Mouse (Mus musculus) kidney, adult 9 months (tissue): ENCODE data around the gene 1110051M20Rik.

Experiments
- DNase-seq: peaks from one replicate; pipeline ENCODE4 v3.0.0; 2022

The 1110051M20Rik gene

GRCm38 (mm10) chr2:91412361-91412760 lies 32.1 kb downstream of the 1110051M20Rik start:
- peak; percentile 53 for DNase-seq

GRCm38 (mm10) chr2:91411473-91411872 lies 33.0 kb downstream of the 1110051M20Rik start:
- DNase-seq, result no peak

- DNase-seq, result no peak
Observed at GRCm38 (mm10) chr2:91408031-91408430, 36.5 kb downstream of the 1110051M20Rik start.

GRCm38 (mm10) chr2:91405071-91405470 lies 39.4 kb downstream of the 1110051M20Rik start:
- DNase-seq, result no peak

GRCm38 (mm10) chr2:91399727-91400126 lies 44.8 kb downstream of the 1110051M20Rik start:
- no peak for DNase-seq

GRCm38 (mm10) chr2:91399168-91399567 lies 45.3 kb downstream of the 1110051M20Rik start:
- DNase-seq, result no peak

- DNase-seq, result peak; percentile 26
Observed at GRCm38 (mm10) chr2:91394078-91394477, 50.4 kb downstream of the 1110051M20Rik start.

DNA sequence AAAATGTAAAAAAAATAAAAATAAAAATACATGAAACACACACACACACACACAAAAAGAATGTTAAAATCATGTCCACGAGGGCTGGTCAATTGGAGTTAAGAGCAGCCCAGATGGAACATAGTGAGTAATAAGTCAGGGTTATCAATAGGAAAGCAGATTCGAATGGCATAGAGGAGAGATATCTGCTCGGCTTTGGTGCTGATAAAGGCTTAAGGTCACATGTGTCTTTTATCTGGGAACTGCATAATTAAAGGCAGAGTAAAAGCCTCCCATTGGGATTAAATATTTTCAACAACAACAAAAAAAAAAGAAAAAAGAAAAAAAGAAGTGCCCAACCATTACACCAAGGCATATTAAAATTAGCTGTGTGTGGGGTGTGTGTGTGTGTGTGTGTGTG lies 55.8 kb downstream of the 1110051M20Rik start:
- DNase-seq, result no peak

- no peak for DNase-seq
Observed at GRCm38 (mm10) chr2:91388281-91388680, 56.2 kb downstream of the 1110051M20Rik start.

GRCm38 (mm10) chr2:91387287-91387958 lies 57.1 kb downstream of the 1110051M20Rik start:
- peak; percentile 20 for DNase-seq

DNA sequence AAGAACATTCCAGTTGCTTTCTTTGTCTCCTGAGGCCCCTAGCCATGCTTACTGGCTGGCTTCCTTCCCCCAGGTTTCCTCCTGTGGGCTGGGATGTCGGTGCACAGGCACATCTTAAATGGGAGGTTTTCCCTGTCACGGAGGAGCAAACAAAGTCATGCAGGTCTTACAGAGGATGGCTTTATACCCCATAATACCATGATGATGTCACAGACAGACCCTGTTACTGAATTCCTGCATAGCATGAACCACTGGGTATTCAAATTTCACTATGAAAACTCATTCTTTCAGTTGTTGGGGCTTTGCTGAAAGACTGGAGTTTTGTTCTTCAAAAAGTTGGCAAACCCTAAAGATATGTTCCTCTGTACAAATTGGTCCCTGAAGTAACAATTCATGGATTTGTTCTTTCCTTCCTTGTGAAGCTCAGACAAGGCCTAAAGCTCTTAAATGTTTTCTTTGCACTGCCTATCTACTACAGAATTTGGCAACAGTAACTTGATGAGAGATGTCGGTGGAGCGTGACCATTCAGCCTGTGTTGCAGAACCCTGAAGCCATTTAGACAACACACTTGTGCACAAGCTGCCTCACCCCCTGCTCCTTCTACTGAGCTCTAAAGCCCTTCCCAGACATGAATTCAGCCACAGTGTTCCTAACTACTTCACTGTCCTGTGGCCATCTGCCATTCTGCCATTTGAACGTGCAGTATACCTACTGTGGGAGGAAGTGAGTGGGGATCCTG lies 57.8 kb downstream of the 1110051M20Rik start:
- peak; percentile 18 for DNase-seq

DNA sequence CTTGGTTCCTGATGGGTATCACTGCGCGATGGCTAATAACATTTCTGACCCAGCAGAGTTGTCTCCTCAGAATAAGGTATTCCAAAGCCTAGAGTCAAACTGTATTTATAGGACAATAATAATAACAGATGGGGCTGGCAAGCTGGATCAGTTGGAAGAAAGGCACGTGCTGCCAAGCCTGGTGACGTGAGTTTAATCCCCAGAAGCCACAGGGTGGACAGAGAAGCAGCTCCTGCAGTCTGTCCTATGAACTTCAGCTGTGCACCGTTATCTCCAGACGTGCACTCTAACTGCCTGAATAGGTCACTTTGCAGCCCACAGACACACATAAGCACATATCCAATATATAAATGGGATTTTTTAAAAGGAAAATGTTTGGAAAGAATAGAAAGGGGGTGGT lies 61.2 kb downstream of the 1110051M20Rik start:
- no peak for DNase-seq

- DNase-seq, result peak; percentile 18
Observed at GRCm38 (mm10) chr2:91377038-91377437, 67.5 kb downstream of the 1110051M20Rik start.

DNA sequence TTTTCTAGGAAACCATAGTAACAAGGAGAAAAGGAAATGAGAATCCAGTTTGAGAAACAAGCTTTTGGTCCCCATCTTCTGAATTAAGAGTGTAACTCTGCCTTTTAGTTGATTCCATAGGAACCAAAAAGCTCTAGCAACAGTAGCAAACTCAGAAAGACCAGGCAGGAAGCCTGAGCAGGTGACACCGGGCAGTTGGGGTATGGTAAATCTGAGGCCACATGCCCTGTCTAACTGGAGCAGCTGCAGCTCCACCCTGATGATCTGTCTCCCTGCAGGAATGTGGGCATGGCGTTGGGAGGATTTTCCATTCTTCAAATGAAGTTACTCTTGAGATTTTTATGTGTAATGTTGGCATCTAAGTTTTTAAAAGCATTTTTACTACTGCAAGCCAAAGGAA lies 74.2 kb downstream of the 1110051M20Rik start:
- DNase-seq, result no peak

GRCm38 (mm10) chr2:91363272-91363671 lies 81.2 kb downstream of the 1110051M20Rik start:
- no peak for DNase-seq

DNA sequence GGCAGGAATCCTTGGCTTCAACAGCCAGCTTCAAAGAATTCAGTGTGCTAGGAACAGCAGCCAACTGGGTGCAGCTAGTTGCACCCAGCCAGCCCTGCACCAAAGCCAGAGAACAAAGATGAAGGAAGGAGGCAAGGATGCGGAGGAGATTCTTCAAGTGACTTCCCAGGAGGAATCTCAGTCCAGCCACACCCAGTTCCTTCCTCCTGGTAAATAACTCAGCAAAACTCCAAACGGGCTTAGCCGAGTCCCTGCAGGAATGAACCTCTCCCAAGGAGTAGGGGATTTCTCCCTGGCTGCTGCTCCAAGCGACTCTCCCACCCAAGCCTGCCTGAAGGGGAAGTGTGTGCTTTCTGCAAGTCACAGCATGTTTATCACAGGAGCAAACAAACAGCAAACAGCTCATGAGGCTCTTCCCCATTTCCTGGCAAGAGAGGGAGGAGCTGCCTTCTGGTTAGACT lies 83.4 kb downstream of the 1110051M20Rik start:
- no peak for DNase-seq

DNA sequence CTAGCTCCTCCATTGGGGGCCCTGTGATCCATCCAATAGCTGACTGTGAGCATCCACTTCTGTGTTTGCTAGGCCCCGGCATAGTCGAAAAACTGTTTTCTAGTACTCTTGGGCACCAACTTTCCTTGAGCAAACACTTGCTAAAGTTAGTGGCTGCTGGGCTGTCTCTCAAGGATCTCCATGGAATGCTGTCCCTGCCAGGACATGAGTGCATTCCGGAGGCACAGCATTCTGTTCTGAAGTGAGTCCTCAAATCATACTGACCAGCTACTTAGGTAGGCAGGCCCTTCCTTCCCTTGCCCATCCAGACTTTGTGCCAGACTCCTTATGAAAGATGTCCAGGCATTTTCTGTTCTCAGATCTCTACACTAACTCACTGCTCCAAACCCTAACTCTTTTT lies 88.7 kb downstream of the 1110051M20Rik start:
- no peak for DNase-seq

GRCm38 (mm10) chr2:91354727-91355403 lies 89.6 kb downstream of the 1110051M20Rik start:
- DNase-seq, result no peak

GRCm38 (mm10) chr2:91353854-91354253 lies 90.7 kb downstream of the 1110051M20Rik start:
- no peak for DNase-seq

GRCm38 (mm10) chr2:91351841-91352240 lies 92.7 kb downstream of the 1110051M20Rik start:
- DNase-seq, result no peak

GRCm38 (mm10) chr2:91349974-91350457 lies 94.5 kb downstream of the 1110051M20Rik start:
- peak; percentile 60 for DNase-seq

GRCm38 (mm10) chr2:91348936-91349335 lies 95.6 kb downstream of the 1110051M20Rik start:
- no peak for DNase-seq

- no peak for DNase-seq
Observed at GRCm38 (mm10) chr2:91345644-91346043, 98.9 kb downstream of the 1110051M20Rik start.

- no peak for DNase-seq
Observed at GRCm38 (mm10) chr2:91339591-91339990, 104.9 kb downstream of the 1110051M20Rik start.
